Mouse (Mus musculus) brain, embryonic 14.5 days (tissue): ENCODE results near the gene Pik3ca. TPM values are rescaled to one million over a fixed set of nuclear protein-coding genes. Genes with fewer than 3 reads are reported as not detected.

Source experiments
- DNase-seq: peaks from one replicate; pipeline ENCODE4 v3.0.0-alpha.2; 2011; ENCODE audit warnings: low read depth
- CTCF ChIP-seq: fragments of 200-500 bp; IDR thresholded peaks from 2 replicates; pipeline ENCODE4 v1.5.1; 2012; ENCODE audit warnings: inconsistent platforms, mild to moderate bottlenecking, moderate library complexity, borderline replicate concordance; ENCODE audit not compliant: insufficient read depth, insufficient read length; ENCODE audit errors: extremely low read depth
- POLR2A ChIP-seq: fragments of 200-500 bp; IDR thresholded peaks from 2 replicates; pipeline ENCODE4 v1.6.1; 2012; ENCODE audit warnings: mild to moderate bottlenecking, inconsistent platforms, borderline replicate concordance; ENCODE audit not compliant: poor library complexity, insufficient read depth, insufficient read length, severe bottlenecking; ENCODE audit errors: extremely low read depth
- polyA plus RNA-seq: library from polyadenylated mRNA; depleted of rRNA; stranded (reverse); fragments of >200 nt; gene quantifications from 2 replicates; pipeline ENCODE4 v1.2.3, GENCODE M21; 2012

Gene Pik3ca
- polyA plus RNA-seq, 1 experiment, result 27.6 TPM

DNA sequence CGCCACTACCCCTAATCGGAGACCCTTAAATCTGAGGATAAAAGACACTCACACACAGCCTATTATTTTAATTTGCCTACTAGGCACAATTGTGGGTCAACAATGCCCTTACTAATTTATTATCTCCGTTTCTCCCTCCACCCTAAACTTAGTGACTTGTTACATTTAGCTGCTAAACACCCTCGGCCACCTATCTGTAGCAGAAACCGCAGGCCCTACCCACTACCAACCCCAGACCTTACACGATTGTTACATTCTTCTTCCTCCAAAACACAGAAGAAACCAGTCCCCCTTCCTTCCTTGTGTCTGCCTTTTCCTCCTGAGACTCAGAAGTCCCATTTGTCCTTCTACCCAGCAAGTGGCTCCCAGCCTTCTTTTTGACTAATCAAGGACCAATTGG, 9.3 kb downstream of the Pik3ca start:
- no peak for TF ChIP-seq POLR2A
- no peak for TF ChIP-seq CTCF

DNA sequence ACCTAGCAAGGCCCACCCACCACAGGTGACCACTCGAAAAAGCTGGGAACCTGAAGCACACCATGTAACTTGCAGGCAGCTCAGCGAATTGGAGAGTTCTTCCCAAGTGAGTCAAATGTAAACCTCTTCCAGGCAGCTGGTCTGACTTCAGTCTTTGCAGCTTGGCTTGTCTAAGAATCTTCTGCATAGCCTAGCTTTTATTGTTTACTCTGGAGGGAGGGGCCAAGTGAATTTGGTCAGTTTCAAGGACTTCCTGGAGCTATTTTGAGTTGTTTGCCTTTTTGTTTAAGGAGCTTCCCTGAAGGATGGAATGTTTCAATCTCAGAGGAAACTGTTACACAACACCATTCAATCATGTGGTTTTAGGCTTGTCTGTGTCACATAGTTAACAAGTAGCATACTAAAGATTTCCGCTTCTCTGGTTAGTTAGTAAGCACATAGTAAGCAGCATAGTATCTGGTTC, 11.4 kb downstream of the Pik3ca start:
- TF ChIP-seq CTCF (no peak), POLR2A (no peak)
- DNase-seq, result no peak

More for the DNA sequence above, 9.3 kb downstream of the Pik3ca start:
- no peak for DNase-seq

DNA sequence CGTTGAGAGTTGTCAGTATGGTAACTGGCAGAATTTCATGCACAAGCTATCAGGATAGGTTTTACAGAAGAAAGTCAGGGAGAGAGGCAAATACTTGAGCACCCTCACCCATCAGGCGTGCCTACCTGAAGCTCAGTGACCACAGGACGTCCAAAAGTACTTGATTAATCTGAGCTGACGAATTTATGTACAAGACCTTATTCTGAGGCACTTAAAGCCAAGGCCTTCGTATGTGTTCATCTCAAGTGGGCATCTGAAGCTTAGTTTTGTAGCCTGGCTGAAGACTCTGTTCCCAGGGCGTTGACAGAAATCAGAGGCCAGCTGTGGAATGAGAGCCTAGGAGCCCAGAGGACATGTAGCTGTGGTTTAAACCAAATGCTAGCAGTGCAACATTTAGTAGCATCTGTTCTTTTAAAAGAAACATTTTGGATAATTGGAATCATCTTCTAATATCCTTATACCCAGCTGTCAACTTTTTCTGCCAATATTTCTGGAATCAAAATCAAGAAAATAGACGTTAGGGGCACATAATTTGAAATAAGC, 15.1 kb downstream of the Pik3ca start:
- DNase-seq, result no peak
- TF ChIP-seq POLR2A (no peak), CTCF (no peak)

- peak; percentile 60 for DNase-seq
Observed at GRCm38 (mm10) chr3:32414381-32414780, 16.9 kb downstream of the Pik3ca start.

GRCm38 (mm10) chr3:32415370-32416309, 18.2 kb downstream of the Pik3ca start:
- DNase-seq, result no peak
- TF ChIP-seq POLR2A, result no peak
- TF ChIP-seq CTCF, result no peak

More at GRCm38 (mm10) chr3:32414381-32414780, 16.9 kb downstream of the Pik3ca start:
- TF ChIP-seq POLR2A (no peak), CTCF (no peak)

DNA sequence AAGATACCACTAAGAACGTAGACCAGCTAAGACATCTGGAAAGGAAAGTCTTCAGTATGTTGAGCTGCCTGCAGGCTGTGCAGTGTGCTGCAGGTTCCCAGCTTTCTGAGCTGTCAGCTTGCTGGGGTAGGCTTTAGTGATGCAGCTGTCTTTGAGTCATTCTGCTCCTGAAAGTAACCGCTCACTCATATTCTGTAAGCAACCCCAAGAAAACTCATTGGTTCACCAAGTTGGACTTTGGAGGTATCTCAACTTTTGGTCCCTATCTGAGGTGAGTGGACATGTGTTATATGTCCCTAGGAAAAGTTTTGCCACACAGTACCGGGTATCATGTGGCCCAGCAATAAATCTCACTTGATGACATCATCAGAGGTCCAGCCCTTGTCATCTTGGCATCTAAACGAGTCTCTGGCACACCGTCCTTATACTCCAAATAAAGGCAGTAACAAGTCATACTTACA, 20.3 kb downstream of the Pik3ca start:
- no peak for DNase-seq
- TF ChIP-seq POLR2A (no peak), CTCF (no peak)

DNA sequence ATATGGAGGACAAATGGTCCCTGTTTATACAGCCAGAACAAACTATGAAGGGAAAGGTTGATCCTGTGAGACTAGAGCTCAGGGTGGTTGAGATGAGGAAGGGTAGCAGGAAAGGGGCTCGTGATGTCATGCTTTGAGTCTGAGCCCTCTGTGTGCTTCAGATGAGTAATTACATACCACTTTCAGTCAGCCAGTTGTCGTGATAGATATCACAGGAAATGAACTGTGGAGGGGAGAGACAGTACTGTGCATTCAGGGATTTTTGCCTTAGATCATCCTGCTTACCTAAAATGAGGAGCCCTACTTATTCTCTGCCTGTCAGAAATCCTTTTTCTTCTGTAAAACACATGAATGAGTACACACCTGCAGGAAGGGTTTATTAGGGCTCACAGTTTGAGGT, 22.4 kb downstream of the Pik3ca start:
- DNase-seq, result no peak

DNA sequence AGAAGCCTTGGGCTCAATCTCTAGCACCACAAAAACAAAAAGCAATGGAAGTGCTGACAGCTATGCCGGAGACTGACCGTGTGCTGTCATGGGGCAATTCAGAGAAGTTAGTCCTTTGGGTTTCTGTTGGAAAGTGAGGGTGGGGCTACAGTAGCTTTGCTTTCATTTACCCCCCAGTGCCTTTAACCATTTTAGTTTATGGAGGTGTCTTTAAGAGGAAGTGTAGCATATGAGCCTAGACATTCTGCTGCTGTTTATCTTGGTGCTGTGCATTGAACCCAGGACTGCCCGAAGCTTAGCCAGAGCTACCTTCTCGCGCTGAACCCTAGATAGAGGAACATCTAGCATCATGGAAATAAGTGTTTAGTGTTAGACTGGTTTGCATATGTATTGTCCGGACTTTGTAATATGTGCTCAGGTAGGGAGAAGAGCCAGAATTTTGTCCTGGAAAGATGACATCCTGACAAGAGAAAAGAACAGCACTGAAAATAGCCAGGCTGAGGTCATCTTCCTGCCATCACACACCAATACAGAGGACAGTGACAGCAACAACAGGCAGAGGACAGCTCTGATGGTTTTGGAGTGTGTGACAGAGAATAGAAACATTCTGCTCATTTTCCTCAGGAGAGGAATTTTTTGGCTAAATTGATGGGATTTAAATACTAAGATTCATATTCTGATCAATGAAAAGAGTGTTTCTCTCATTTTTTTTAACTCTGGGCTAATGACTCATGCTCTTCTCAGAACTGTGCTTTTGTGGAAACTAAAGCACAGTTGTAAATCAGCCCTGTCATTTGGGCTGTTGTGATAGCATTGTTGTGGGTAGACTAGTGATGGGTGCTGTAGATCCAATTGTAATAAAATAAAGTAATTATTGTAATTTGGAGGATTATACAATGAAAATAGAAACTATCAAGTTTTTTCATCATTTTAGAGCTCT, 23.9 kb downstream of the Pik3ca start:
- DNase-seq, result no peak
- no peak for TF ChIP-seq CTCF
- no peak for TF ChIP-seq POLR2A

More for the DNA sequence above, 22.4 kb downstream of the Pik3ca start:
- no peak for TF ChIP-seq POLR2A
- no peak for TF ChIP-seq CTCF

GRCm38 (mm10) chr3:32427695-32428094, 30.2 kb downstream of the Pik3ca start:
- DNase-seq, result no peak
- TF ChIP-seq POLR2A, result no peak
- no peak for TF ChIP-seq CTCF

DNA sequence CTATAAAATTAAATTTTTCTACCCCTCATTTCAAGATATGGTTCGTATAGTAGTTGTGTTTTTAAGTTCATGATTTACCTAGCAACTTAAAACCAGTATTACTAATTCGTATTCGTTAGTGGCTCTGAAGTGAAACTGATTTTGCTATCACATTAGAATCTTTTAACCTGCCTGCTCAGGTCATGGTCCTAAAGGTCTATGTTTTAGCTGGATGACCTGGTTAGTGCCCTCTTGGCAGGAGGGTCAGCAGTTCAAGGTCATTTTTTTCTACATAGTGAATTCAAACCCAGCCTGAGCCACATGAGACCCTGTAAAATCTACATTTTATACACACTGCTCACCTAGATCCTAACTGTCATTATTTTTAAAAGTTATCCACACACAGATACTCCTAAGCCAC, 30.9 kb downstream of the Pik3ca start:
- TF ChIP-seq POLR2A (no peak), CTCF (no peak)
- DNase-seq, result no peak
